In the genomic region with DNA sequence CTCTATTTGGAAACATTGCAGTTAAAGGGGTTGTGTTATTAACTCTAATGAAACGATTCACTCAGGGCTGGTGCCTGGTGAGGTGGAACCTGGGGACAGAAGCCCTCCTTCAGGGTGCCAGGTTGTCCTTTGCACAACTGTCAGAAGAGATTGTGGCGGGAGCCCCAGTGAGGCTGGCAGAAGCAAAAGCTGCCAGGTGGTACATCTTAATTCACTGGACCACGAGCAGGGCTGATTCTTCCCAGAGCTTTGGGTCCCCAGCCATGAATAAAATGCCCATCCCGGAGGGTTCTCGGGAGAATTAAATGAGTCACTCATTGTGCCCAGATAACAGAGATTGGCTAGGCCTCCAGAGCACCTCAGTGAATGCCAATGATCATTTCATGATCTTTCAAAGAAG, we compare ENCODE assay signal across 20 mouse cellular contexts.
DNase-seq lines count a peak whose midpoint lies in the region; ATAC-seq lines count a peak whose summit lies in the region.
"Had no signal": no experiment of that assay in that cellular context is flagged by ENCODE, and none has a peak within 500 bp of the region (broad histone marks: within the 10 kb centered on the region; RNA-seq: fewer than 3 reads in every experiment).

No protein-coding gene starts in this region.

- no peaks in the 10 kb centered on the region for H3K9me3 ChIP-seq in hindbrain, embryonic 15.5 days
- H3K9me3 ChIP-seq in hindbrain, embryonic 11.5 days (ENCODE audit: control insufficient read depth, low read length), result no peaks in the 10 kb centered on the region
- no peaks in the 10 kb centered on the region for H3K9me3 ChIP-seq in kidney, embryonic 15.5 days (replicated peaks)
- no peaks in the 10 kb centered on the region for H3K9me3 ChIP-seq in midbrain, embryonic 14.5 days (ENCODE audit: control insufficient read depth, low read length)
- no peaks in the 10 kb centered on the region for H3K9me3 ChIP-seq in midbrain, embryonic 10.5 days (replicated peaks)
- H3K9me3 ChIP-seq in neural tube, embryonic 15.5 days (replicated peaks), result no peaks in the 10 kb centered on the region
- no peaks in the 10 kb centered on the region for H3K9me3 ChIP-seq in heart, embryonic 10.5 days
- H3K9me3 ChIP-seq: forebrain, embryonic 10.5 days; forebrain, embryonic 13.5 days had no signal

- no peak overlapping the region for H3K4me3 ChIP-seq in hindbrain, embryonic 15.5 days
- no peak overlapping the region for H3K4me3 ChIP-seq in hindbrain, embryonic 11.5 days (ENCODE audit: low read depth, low read length)
- H3K4me3 ChIP-seq in kidney, embryonic 15.5 days (replicated peaks), result no peak overlapping the region
- H3K4me3 ChIP-seq in midbrain, embryonic 14.5 days (replicated peaks; ENCODE audit: low read depth, low read length), result no peak overlapping the region
- no peak overlapping the region for H3K4me3 ChIP-seq in midbrain, embryonic 10.5 days
- H3K4me3 ChIP-seq in neural tube, embryonic 15.5 days (replicated peaks), result no peak overlapping the region
- no peak overlapping the region for H3K4me3 ChIP-seq in heart, embryonic 10.5 days
- H3K4me3 ChIP-seq: forebrain, embryonic 10.5 days; forebrain, embryonic 13.5 days; heart, adult 2 months had no signal

- 26% methylated on average over 5 of the region's 5 CpGs for WGBS in hindbrain, embryonic 15.5 days
- WGBS in hindbrain, embryonic 11.5 days, result 68% methylated on average over 5 of the region's 5 CpGs
- WGBS in kidney, embryonic 15.5 days, result 44% methylated on average over 5 of the region's 5 CpGs
- 31% methylated on average over 5 of the region's 5 CpGs for WGBS in midbrain, embryonic 14.5 days
- 64% methylated on average over 5 of the region's 5 CpGs for WGBS in midbrain, embryonic 10.5 days
- WGBS in neural tube, embryonic 15.5 days, result 26% methylated on average over 5 of the region's 5 CpGs
- WGBS in heart, embryonic 10.5 days, result 75% methylated on average over 5 of the region's 5 CpGs

- H3K4me1 ChIP-seq in hindbrain, embryonic 15.5 days (replicated peaks), result peaks cover 25% of the 10 kb centered on the region
- no peaks in the 10 kb centered on the region for H3K4me1 ChIP-seq in hindbrain, embryonic 11.5 days (replicated peaks; ENCODE audit: control insufficient read depth, insufficient read depth, low read length)
- H3K4me1 ChIP-seq in kidney, embryonic 15.5 days, result peaks cover 23% of the 10 kb centered on the region
- peaks cover 16% of the 10 kb centered on the region; the same call in 1 of the 2 replicates for H3K4me1 ChIP-seq in midbrain, embryonic 14.5 days (ENCODE audit: control insufficient read depth, insufficient read depth, low read length)
- peaks cover 14% of the 10 kb centered on the region; the same call in 1 of the 2 replicates for H3K4me1 ChIP-seq in midbrain, embryonic 10.5 days
- peaks cover 24% of the 10 kb centered on the region for H3K4me1 ChIP-seq in neural tube, embryonic 15.5 days
- no peaks in the 10 kb centered on the region for H3K4me1 ChIP-seq in heart, embryonic 10.5 days
- H3K4me1 ChIP-seq: forebrain, embryonic 10.5 days had no signal

- 0 out of 2 replicates have a peak overlapping the region, but pooled peaks have one; percentile 46 for H3K27ac ChIP-seq in hindbrain, embryonic 15.5 days (replicated peaks)
- H3K27ac ChIP-seq in hindbrain, embryonic 11.5 days (ENCODE audit: low read depth, low read length), result no peak overlapping the region
- H3K27ac ChIP-seq in kidney, embryonic 15.5 days, result no peak overlapping the region
- H3K27ac ChIP-seq in midbrain, embryonic 14.5 days (replicated peaks; ENCODE audit: low read depth, low read length), result 0 out of 2 replicates have a peak overlapping the region, but pooled peaks have one; percentile 8
- no peak overlapping the region for H3K27ac ChIP-seq in midbrain, embryonic 10.5 days (replicated peaks)
- H3K27ac ChIP-seq in neural tube, embryonic 15.5 days (replicated peaks), result 0 out of 2 replicates have a peak overlapping the region, but pooled peaks have one; percentile 41
- no peak overlapping the region for H3K27ac ChIP-seq in heart, embryonic 10.5 days
- H3K27ac ChIP-seq: forebrain, embryonic 10.5 days; heart, adult 2 months had no signal

- ATAC-seq in hindbrain, embryonic 15.5 days (ENCODE audit: low FRiP score, low read depth), result no peak
- ATAC-seq in hindbrain, embryonic 11.5 days (ENCODE audit: low FRiP score), result no peak
- 0 out of 2 replicates have a peak, but pooled peaks have one; percentile 33 for ATAC-seq in kidney, embryonic 15.5 days (replicated peaks; ENCODE audit: low FRiP score)
- ATAC-seq in midbrain, embryonic 14.5 days (ENCODE audit: low FRiP score, low TSS enrichment), result no peak
- no peak for ATAC-seq in neural tube, embryonic 15.5 days (ENCODE audit: low FRiP score)
- ATAC-seq: CD4-positive, CD25-positive, alpha-beta regulatory T cell, adult 4 months; inflammation-experienced regulatory T-cells, adult 6 months had no signal

- H3K4me2 ChIP-seq in hindbrain, embryonic 15.5 days, result no peak overlapping the region
- H3K4me2 ChIP-seq in hindbrain, embryonic 11.5 days (replicated peaks; ENCODE audit: low read depth, low read length), result no peak overlapping the region
- H3K4me2 ChIP-seq in kidney, embryonic 15.5 days, result no peak overlapping the region
- no peak overlapping the region for H3K4me2 ChIP-seq in midbrain, embryonic 14.5 days (ENCODE audit: low read length)
- H3K4me2 ChIP-seq in neural tube, embryonic 15.5 days, result no peak overlapping the region
- H3K4me2 ChIP-seq: forebrain, embryonic 13.5 days; heart, embryonic 11.5 days had no signal

- H3K9ac ChIP-seq in hindbrain, embryonic 15.5 days, result no peak overlapping the region
- H3K9ac ChIP-seq in hindbrain, embryonic 11.5 days (ENCODE audit: low read depth, low read length), result no peak overlapping the region
- H3K9ac ChIP-seq in kidney, embryonic 15.5 days, result no peak overlapping the region
- H3K9ac ChIP-seq in midbrain, embryonic 14.5 days (replicated peaks; ENCODE audit: low read length), result no peak overlapping the region
- no peak overlapping the region for H3K9ac ChIP-seq in neural tube, embryonic 15.5 days (replicated peaks)
- H3K9ac ChIP-seq: forebrain, embryonic 13.5 days had no signal

- no peaks in the 10 kb centered on the region for H3K27me3 ChIP-seq in hindbrain, embryonic 15.5 days
- no peaks in the 10 kb centered on the region for H3K27me3 ChIP-seq in hindbrain, embryonic 11.5 days (ENCODE audit: control insufficient read depth, insufficient read depth, low read length)
- peaks cover 9% of the 10 kb centered on the region; the same call in 1 of the 2 replicates for H3K27me3 ChIP-seq in kidney, embryonic 15.5 days
- no peaks in the 10 kb centered on the region for H3K27me3 ChIP-seq in midbrain, embryonic 14.5 days (ENCODE audit: control insufficient read depth, insufficient read depth, low read length)
- no peaks in the 10 kb centered on the region; the same call in 1 of the 2 replicates for H3K27me3 ChIP-seq in midbrain, embryonic 10.5 days (ENCODE audit: low read depth, poor library complexity, severe bottlenecking)
- H3K27me3 ChIP-seq in neural tube, embryonic 15.5 days (replicated peaks), result no peaks in the 10 kb centered on the region
- peaks cover 23% of the 10 kb centered on the region; the same call in 1 of the 2 replicates for H3K27me3 ChIP-seq in heart, embryonic 10.5 days (ENCODE audit: insufficient read depth, poor library complexity, severe bottlenecking)
- H3K27me3 ChIP-seq: forebrain, embryonic 13.5 days had no signal

- no peaks in the 10 kb centered on the region for H3K36me3 ChIP-seq in hindbrain, embryonic 15.5 days
- no peaks in the 10 kb centered on the region for H3K36me3 ChIP-seq in hindbrain, embryonic 11.5 days (ENCODE audit: control insufficient read depth, insufficient read depth, low read length)
- H3K36me3 ChIP-seq in kidney, embryonic 15.5 days, result no peaks in the 10 kb centered on the region
- no peaks in the 10 kb centered on the region for H3K36me3 ChIP-seq in midbrain, embryonic 14.5 days (ENCODE audit: control insufficient read depth, insufficient read depth, low read length)
- H3K36me3 ChIP-seq in midbrain, embryonic 10.5 days, result no peaks in the 10 kb centered on the region
- no peaks in the 10 kb centered on the region for H3K36me3 ChIP-seq in neural tube, embryonic 15.5 days
- no peaks in the 10 kb centered on the region for H3K36me3 ChIP-seq in heart, embryonic 10.5 days
- H3K36me3 ChIP-seq: forebrain, embryonic 10.5 days had no signal

- no peak for DNase-seq in hindbrain, embryonic 11.5 days (ENCODE audit: low spot score)
- no peak for DNase-seq in kidney, postnatal 10 days
- peak; percentile 36 for DNase-seq in midbrain, embryonic 14.5 days
- no peak for DNase-seq in midbrain, embryonic 10.5 days (ENCODE audit: low spot score)
- DNase-seq in heart, embryonic 10.5 days (ENCODE audit: low spot score), result no peak
- DNase-seq: adrenal gland, adult 2 months; adrenal gland, postnatal 14 days; cerebellum, adult 11 months; cerebellum, adult 8-10 months; gastrocnemius, postnatal 10 days; gastrocnemius, postnatal 36 days; heart, adult 2 months had no signal

Comparison
In these comparisons a context has a peak if more than half of its experiments do, and no peak if none do; other contexts are left out.
1. H3K27ac ChIP-seq: peak in hindbrain, embryonic 15.5 days (single experiment), midbrain, embryonic 14.5 days (single experiment) and neural tube, embryonic 15.5 days (single experiment); none in hindbrain, embryonic 11.5 days (single experiment), kidney, embryonic 15.5 days (single experiment), midbrain, embryonic 10.5 days (single experiment) and heart, embryonic 10.5 days (single experiment).